ENCODE assay signal across 8 mouse cellular contexts in genomic region chr8:79208691-79209640, GRCm38 (mm10). TPM values are rescaled to one million over a fixed set of nuclear protein-coding genes. Genes with fewer than 3 reads are reported as not detected.
DNase-seq lines count a peak whose midpoint lies in the region; ATAC-seq lines count a peak whose summit lies in the region.

No protein-coding gene starts in this region.

- H3K9ac ChIP-seq in forebrain, embryonic 16.5 days (replicated peaks; ENCODE audit: low read depth, low read length): peak overlapping the region; percentile 64; the same call in 1 of the 2 replicates
- H3K9ac ChIP-seq in hindbrain, embryonic 13.5 days: peak overlapping the region; percentile 71
- no peak overlapping the region for H3K9ac ChIP-seq in limb, embryonic 15.5 days
- peak overlapping the region; percentile 58 for H3K9ac ChIP-seq in neural tube, embryonic 11.5 days (ENCODE audit: low read length)

- WGBS in forebrain, embryonic 16.5 days: 11% methylated on average over 15 of the region's 15 CpGs
- 15% methylated on average over 15 of the region's 15 CpGs for WGBS in hindbrain, embryonic 13.5 days
- 4% methylated on average over 15 of the region's 15 CpGs for WGBS in limb, embryonic 15.5 days
- WGBS in neural tube, embryonic 11.5 days: 15% methylated on average over 15 of the region's 15 CpGs

- peak; percentile 49 for ATAC-seq in forebrain, embryonic 16.5 days
- peak; percentile 50 for ATAC-seq in hindbrain, embryonic 13.5 days (ENCODE audit: low FRiP score)
- peak; percentile 73 for ATAC-seq in limb, embryonic 15.5 days (ENCODE audit: insufficient number of reproducible peaks, low FRiP score, low TSS enrichment, low read depth)
- 0 out of 2 replicates have a peak, but pooled peaks have one; percentile 31 for ATAC-seq in neural tube, embryonic 11.5 days (ENCODE audit: insufficient read depth, low FRiP score, low TSS enrichment)

- H3K4me3 ChIP-seq in forebrain, embryonic 16.5 days (replicated peaks; ENCODE audit: low read length): peak overlapping the region; percentile 42; the same call in 1 of the 2 replicates
- peak overlapping the region; percentile 42; the same call in 1 of the 2 replicates for H3K4me3 ChIP-seq in hindbrain, embryonic 13.5 days
- H3K4me3 ChIP-seq in limb, embryonic 15.5 days: peak overlapping the region; percentile 28; the same call in 1 of the 2 replicates
- peak overlapping the region; percentile 34; the same call in 1 of the 2 replicates for H3K4me3 ChIP-seq in neural tube, embryonic 11.5 days (ENCODE audit: low read depth, low read length)

- H3K9me3 ChIP-seq in forebrain, embryonic 16.5 days (ENCODE audit: control insufficient read depth, low read length): no peaks in the 10 kb centered on the region
- no peaks in the 10 kb centered on the region for H3K9me3 ChIP-seq in hindbrain, embryonic 13.5 days
- H3K9me3 ChIP-seq in limb, embryonic 15.5 days: no peaks in the 10 kb centered on the region
- H3K9me3 ChIP-seq in neural tube, embryonic 11.5 days (ENCODE audit: control insufficient read depth, low read length): no peaks in the 10 kb centered on the region

- peak overlapping the region; percentile 61 for H3K4me2 ChIP-seq in forebrain, embryonic 16.5 days (ENCODE audit: low read length)
- peak overlapping the region; percentile 66 for H3K4me2 ChIP-seq in hindbrain, embryonic 13.5 days
- peak overlapping the region; percentile 50 for H3K4me2 ChIP-seq in limb, embryonic 15.5 days
- H3K4me2 ChIP-seq in neural tube, embryonic 11.5 days (ENCODE audit: low read depth): peak overlapping the region; percentile 44

- no peaks in the 10 kb centered on the region for H3K36me3 ChIP-seq in forebrain, embryonic 16.5 days (ENCODE audit: control insufficient read depth, insufficient read depth)
- H3K36me3 ChIP-seq in hindbrain, embryonic 13.5 days: no peaks in the 10 kb centered on the region
- H3K36me3 ChIP-seq in limb, embryonic 15.5 days: no peaks in the 10 kb centered on the region
- no peaks in the 10 kb centered on the region for H3K36me3 ChIP-seq in neural tube, embryonic 11.5 days (ENCODE audit: control insufficient read depth, insufficient read depth, low read length)

- peak; percentile 99 for DNase-seq in 3T3-L1 (ENCODE audit: low read depth, low spot score)
- DNase-seq in cerebellum, adult 11-12 months: peak; percentile 80
- DNase-seq in neural tube, embryonic 11.5 days (ENCODE audit: low spot score): peak; percentile 51
- no peak for DNase-seq in thymus, postnatal 36 days
- no peak for DNase-seq in T-cell, adult 2 months (ENCODE audit: low spot score)

- no peak overlapping the region; the same call in none of the 2 replicates for H3K27ac ChIP-seq in forebrain, embryonic 16.5 days (ENCODE audit: low read length)
- peak overlapping the region; percentile 64 for H3K27ac ChIP-seq in hindbrain, embryonic 13.5 days
- peak overlapping the region; percentile 99 for H3K27ac ChIP-seq in limb, embryonic 15.5 days
- peak overlapping the region; percentile 49 for H3K27ac ChIP-seq in neural tube, embryonic 11.5 days (ENCODE audit: low read depth, low read length)

- peaks cover 33% of the 10 kb centered on the region for H3K4me1 ChIP-seq in forebrain, embryonic 16.5 days (replicated peaks; ENCODE audit: control insufficient read depth, insufficient read depth, low read length)
- H3K4me1 ChIP-seq in hindbrain, embryonic 13.5 days (replicated peaks): peaks cover 30% of the 10 kb centered on the region
- peaks cover 48% of the 10 kb centered on the region for H3K4me1 ChIP-seq in limb, embryonic 15.5 days
- peaks cover 12% of the 10 kb centered on the region; the same call in 1 of the 2 replicates for H3K4me1 ChIP-seq in neural tube, embryonic 11.5 days (ENCODE audit: control insufficient read depth, insufficient read depth, low read length)

- H3K27me3 ChIP-seq in forebrain, embryonic 16.5 days (replicated peaks; ENCODE audit: control insufficient read depth, insufficient read depth, low read length): no peaks in the 10 kb centered on the region
- H3K27me3 ChIP-seq in hindbrain, embryonic 13.5 days: no peaks in the 10 kb centered on the region
- H3K27me3 ChIP-seq in limb, embryonic 15.5 days: no peaks in the 10 kb centered on the region
- no peaks in the 10 kb centered on the region for H3K27me3 ChIP-seq in neural tube, embryonic 11.5 days (ENCODE audit: control insufficient read depth, insufficient read depth, low read length)

RNA-seq across cellular contexts. Expression of gene 1700011L22Rik, which starts 39.4 kb away (rescaled TPM):
- polyA plus RNA-seq in forebrain, embryonic 16.5 days (2015; fragmentation: Nextera tagmentation; extraction: Ambion mirVana): not detected in 2 replicates
- polyA plus RNA-seq in hindbrain, embryonic 13.5 days (2015; fragmentation: Nextera tagmentation; extraction: Ambion mirVana): not detected in 2 replicates
- polyA plus RNA-seq in limb, embryonic 15.5 days (2015; fragmentation: Nextera tagmentation; extraction: Ambion mirVana): not detected in 2 replicates
- not detected in 2 replicates for polyA plus RNA-seq in neural tube, embryonic 11.5 days (2014; fragmentation: Nextera tagmentation; extraction: Ambion mirVana)

Comparison
In these comparisons a context has a peak if more than half of its experiments do, and no peak if none do; other contexts are left out.
1. DNase-seq: peak in 3T3-L1 (single experiment), cerebellum, adult 11-12 months (single experiment) and neural tube, embryonic 11.5 days (single experiment); none in thymus, postnatal 36 days (0 of 2) and T-cell, adult 2 months (single experiment).
2. Peak in every context shown above with its lines, with median percentiles within 50 percentile points of each other: ATAC-seq, H3K4me2 ChIP-seq and H3K4me3 ChIP-seq.